Mouse (Mus musculus) gastrocnemius, postnatal 4 days (tissue): ENCODE results near the gene 2610021A01Rik. TPM values are rescaled to one million over a fixed set of nuclear protein-coding genes. Genes with fewer than 3 reads are reported as not detected.
A peak's percentile ranks its signal among the peaks of the same experiment; 100 is the strongest.
"Not testable (repeated sequence)": the region's sequence is repeated elsewhere in the genome, so short reads cannot be mapped to it uniquely, and the experiment has no call there.

Experiments
- DNase-seq, 2 experiments: peaks; one replicate each; pipeline ENCODE4 v3.0.0; 2021 to 2022; ENCODE audit warnings: low spot score in 2 of 2, mixed read lengths in 2 of 2
- long read RNA-seq, 2 experiments: library from polyadenylated mRNA; stranded (forward); transcript quantifications; one replicate each; pipeline ENCODE4 v2.0.0; 2021
- total RNA-seq, 2 experiments: library from RNA; stranded (reverse); gene quantifications; 2 replicates each; pipeline ENCODE4 v1.2.3; 2021

The 2610021A01Rik gene
- total RNA-seq = 10 to 100 TPM; 11.5 to 12.6 TPM
- long read RNA-seq, experiment 1, full-length matches to known transcripts = 3 of 6 reads
- long read RNA-seq, experiment 1, partial matches to known transcripts = 0 of 6 reads
- long read RNA-seq, experiment 1, other reads (novel, unspliced or antisense) = 3 of 6 reads
- long read RNA-seq, experiment 2 = 0 reads

- peak; percentile 74 to 87 for DNase-seq
Measured at GRCm38 (mm10) chr7:41599034-41599813, at the start of gene 2610021A01Rik. 2610021A01Rik (plus strand) TSS chr7:41599230.

- no peak for DNase-seq
Measured at GRCm38 (mm10) chr7:41560681-41561080, 38.3 kb upstream of the 2610021A01Rik start.

DNA sequence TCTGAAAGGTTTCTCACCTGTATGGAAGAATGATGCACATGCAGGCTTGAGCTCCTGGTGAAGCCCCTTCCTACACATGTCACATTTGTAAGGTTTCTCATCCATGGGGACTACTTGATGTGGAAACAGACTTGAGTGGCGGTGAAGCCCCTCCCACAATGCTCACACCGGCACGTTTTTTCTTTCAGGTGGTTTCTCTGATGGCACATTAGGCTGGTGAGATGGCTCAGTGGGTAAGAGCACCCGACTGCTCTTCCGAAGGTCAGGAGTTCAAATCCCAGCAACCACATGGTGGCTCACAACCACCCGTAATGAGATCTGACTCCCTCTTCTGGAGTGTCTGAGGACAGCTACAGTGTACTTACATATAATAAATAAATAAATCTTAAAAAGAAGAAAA, 25.5 kb upstream of the 2610021A01Rik start, which contains the start of gene Gm6871:
Gene Gm6871, minus strand, starts transcription at position 101 of the 400 bp plus-strand sequence.
- DNase-seq = not testable (repeated sequence)

DNA sequence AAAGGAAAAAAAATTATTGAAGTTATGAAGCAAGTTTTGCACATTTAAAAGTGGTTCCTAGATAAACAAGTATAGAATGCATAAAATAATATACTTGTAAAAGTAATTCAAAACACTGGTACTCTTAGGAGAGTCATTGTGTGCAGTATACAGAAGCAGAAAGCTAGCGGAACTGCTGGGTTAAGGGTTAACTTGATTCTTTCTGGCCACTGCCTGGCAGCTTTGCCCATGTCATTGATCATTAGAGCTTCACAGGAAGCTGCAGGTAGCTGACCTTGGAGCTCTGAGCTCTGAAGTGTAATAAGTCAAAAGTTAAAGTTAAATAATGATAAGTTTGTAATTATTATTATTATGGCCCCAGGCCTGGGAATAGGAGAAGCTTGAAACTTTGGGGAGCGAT, 21.1 kb upstream of the 2610021A01Rik start:
- DNase-seq = no peak

DNA sequence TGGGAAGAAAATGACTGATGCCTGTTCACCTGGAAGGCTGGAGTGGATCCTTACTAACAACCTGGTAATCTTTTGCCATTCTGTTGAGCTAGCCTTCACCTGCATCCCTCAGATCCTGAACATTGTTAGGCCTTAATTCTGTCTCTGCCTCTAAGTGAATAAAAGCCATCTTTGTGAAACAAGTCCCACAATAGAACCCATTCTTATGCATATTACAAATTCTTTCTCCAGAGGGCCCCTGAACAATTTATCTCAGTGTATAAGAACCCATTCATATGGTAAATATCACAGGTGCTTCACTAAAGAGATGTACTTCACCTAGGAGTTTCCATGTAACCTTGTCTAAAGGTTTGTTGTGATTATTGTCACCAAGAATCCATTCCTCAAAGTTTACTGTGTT, 17.0 kb upstream of the 2610021A01Rik start:
- no peak for DNase-seq

GRCm38 (mm10) chr7:41587831-41588230, 11.2 kb upstream of the 2610021A01Rik start:
- DNase-seq = not testable (repeated sequence)

DNA sequence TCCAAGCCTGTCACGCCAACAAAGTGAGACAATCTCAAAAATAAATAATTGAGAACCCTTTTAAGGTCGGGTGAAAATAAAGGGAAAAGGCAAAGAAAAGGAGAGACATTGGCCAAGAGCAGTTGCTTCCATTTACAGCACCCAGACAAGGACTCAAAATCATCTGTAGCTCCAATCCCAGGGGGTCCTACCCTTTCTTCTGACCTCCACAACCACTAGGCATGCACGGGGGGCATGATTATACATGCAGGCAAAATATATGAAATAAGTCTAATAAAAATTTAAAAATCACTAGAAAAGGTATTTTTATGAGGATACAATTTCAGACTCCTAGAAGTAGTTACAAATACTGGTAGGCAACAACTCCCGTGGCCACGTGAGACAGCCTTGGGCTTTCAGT, 415 bp upstream of the 2610021A01Rik start:
- DNase-seq = no peak

- no peak for DNase-seq
Measured at GRCm38 (mm10) chr7:41599932-41600548, 1.0 kb downstream of the 2610021A01Rik start.

DNA sequence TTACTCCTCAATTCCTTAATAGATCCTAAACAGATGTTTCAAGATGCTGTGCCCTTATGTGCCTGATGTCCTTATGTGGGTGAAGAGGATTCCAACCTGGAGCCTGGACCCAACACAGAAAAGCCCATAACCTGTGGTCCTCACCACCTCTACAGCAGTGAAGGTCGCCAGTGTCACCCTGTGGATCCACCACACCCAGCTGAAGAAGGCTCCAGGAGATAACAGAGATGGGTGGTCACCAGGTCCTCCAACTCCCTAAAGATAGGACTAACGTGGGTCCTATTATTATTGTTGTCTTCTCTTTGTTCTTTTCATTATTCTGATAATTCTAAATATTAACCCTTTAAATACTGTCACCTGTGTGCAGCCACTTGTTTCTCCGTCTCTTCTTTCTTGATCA, 12.6 kb downstream of the 2610021A01Rik start:
- DNase-seq = no peak

DNA sequence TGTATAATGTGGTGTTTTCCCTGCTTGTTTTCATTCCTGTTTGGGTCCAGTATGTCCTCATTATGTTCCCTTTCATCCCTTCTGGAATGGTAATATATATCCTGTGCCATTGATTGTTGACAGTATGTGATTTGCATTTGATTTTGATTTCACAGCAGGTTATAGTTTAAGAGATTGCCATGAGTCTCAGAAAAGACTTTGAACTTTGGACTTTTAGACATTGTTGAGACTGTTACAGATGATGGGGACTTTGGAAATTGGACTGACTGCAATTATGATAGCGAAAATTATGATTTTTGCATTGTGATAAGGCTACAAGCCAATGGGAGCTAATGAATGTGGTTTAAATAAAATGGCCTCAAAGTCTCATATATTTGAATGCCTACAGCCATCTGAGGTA, 17.2 kb downstream of the 2610021A01Rik start:
- DNase-seq = not testable (repeated sequence)

- DNase-seq = peak; percentile 73 to 88
Measured at GRCm38 (mm10) chr7:41632409-41633220, 33.6 kb downstream of the 2610021A01Rik start, which contains the start of gene Zfp788. Zfp788 (plus strand) TSS chr7:41633203.

DNA sequence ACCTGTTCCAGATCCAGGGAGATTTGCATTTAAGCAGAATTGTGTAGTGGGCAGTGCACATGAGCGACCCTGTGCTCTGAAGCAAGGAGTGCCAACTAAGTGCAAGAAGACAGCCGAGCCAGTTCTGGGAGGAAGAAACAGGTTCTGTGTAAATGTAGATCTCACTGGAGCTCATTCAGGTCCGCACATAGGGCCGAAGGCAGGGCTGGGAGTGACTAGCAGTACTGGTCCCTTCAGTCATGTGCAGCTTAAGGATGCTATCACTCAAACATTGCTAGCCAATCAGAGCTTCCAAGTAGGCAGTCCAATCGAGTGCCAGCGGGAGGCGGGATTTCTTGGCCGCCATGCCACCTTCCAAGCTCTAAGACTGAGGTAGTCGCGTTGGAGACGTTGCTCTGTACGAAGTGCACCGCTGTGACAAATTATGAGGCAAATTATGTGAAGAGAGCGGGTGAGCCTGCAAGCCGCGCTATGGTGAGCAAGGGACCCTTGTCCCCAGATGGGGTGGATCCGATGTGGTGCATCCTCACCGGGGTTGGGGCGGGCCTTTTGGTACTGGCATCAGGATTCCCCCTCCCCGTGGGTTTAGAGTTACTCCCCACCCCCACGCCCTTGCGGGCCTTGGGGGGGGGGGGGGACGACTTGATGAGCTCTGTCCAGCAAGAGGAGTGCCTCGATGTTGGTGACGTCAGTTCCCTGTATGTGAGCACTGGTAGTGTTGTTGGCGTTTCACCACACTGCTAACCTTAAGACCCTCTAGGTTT, 34.4 kb downstream of the 2610021A01Rik start:
- DNase-seq = peak; percentile 65 to 87

DNA sequence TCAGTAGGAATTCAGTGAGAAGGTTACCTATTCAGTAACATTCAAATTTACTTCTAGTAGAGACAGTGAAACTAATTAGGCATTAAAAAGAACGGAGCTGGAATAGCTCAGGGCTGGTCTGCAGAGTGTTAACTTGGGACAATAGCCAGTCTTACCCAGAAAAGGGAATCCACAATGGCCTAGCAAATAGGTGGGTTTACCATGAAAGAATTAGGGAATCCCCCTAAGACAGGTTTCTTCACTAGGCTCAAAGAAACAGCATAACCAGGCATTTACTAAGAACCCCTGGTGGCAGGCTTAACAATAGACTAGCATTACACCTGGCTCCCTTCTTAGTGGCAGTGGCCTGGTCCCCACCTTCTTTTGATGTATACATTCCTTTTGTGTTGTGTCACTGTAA, 75.3 kb downstream of the 2610021A01Rik start:
- not testable (repeated sequence) for DNase-seq

Other genes starting within 250 kb of the 2610021A01Rik start
- gene AI987944, start 205.9 kb upstream of the 2610021A01Rik start, total RNA-seq = 10 to 100 TPM in 1 of 2 experiments, 1 to 10 TPM in 1; 9.5 to 10.8 TPM
- gene Vmn2r57, start 150.5 kb upstream of the 2610021A01Rik start, total RNA-seq = under 1 TPM; 0.12 to 0.13 TPM
- gene Gm20449, start 99.8 kb upstream of the 2610021A01Rik start, total RNA-seq = under 1 TPM in 1 of 2 experiments, not detected in 1; 0.10 TPM
- gene AW146154, start 99.3 kb upstream of the 2610021A01Rik start, total RNA-seq = 1 to 10 TPM; 7.5 to 7.9 TPM
- gene Gm6871, start 25.6 kb upstream of the 2610021A01Rik start, total RNA-seq = not detected
- gene Zfp788, start 34.0 kb downstream of the 2610021A01Rik start, total RNA-seq = 10 to 100 TPM; 10.2 to 10.6 TPM